Mouse (Mus musculus) embryonic fibroblast, embryonic 13.5 days (primary cell): ENCODE measurements around the gene Vmn1r163.
"Not testable (repeated sequence)": the region's sequence is repeated elsewhere in the genome, so short reads cannot be mapped to it uniquely, and the experiment has no call there.

Experiments used
- CTCF ChIP-seq: IDR thresholded peaks from 2 replicates; pipeline ENCODE4 v1.5.1; 2011; ENCODE audit warnings: mild to moderate bottlenecking, control low read depth, low read length, moderate library complexity, borderline replicate concordance; ENCODE audit not compliant: insufficient read depth
- POLR2A ChIP-seq: IDR thresholded peaks from 2 replicates; pipeline ENCODE4 v1.6.1; 2011; ENCODE audit warnings: low read depth, mild to moderate bottlenecking, control low read depth, low read length, moderate library complexity

- not testable (repeated sequence) for TF ChIP-seq CTCF, POLR2A
Observed at GRCm38 (mm10) chr7:23055240-23055639, at the start of gene Vmn1r163.
